Mouse (Mus musculus) yolk sac, embryonic 10.5 days (tissue): ENCODE data around the gene Unc119b.
"Not testable (repeated sequence)": the region's sequence is repeated elsewhere in the genome, so short reads cannot be mapped to it uniquely, and the experiment has no call there.

Experiments
- DNase-seq: peaks from one replicate; pipeline ENCODE4 v3.0.0-alpha.2; 2017; ENCODE audit warnings: low spot score

Gene Unc119b

DNA sequence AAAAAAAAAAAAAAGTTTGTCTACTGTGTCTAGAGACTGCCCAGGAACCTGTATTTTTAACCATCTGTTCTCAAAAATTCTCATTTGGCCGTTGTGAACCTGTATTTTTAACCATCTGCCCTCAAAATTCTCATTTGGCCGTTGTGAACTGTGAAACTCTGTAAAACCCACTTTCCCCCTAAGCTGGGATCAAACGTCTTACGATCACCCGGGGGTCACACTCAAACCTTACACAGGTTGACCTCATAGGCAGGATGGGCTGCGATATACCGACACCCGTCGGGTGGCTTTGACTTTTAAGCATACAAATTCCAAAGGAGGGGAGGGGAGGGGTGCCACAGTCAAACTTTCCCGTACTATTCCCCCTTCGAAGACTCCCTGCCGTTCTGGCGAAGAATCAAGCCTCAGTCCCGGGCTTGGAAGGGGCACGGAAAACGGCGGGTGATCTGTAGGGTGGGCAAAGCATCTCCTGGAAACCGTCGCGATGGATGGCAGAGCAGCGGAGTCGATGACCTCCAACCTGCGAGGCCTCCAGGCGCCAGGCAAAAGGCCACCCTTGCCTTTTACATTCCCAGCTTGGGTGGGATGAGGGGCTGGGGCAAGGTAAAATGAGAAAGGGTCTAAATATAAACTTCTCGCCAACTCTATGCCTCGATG is 22.3 kb upstream of the Unc119b start:
- DNase-seq, result no peak

DNA sequence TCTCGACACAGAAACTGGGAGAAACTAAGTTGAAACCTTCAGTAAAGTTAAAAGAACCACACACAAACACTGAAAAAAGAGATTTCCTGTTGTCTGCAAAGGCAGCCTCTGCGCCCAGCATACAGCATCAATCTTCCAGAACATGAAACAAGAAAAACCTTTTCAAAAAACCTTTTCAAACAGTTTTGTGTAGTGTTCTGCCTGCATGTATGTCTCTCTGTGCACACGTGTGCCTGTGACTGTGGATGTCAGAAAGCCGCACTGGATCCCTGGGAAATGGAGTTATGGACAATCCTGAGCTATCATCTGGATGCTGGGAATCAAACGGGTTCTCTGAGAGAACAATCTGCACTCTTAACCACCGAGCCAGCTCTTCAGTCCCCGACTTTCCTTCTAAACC is 21.6 kb upstream of the Unc119b start:
- DNase-seq, result no peak

DNA sequence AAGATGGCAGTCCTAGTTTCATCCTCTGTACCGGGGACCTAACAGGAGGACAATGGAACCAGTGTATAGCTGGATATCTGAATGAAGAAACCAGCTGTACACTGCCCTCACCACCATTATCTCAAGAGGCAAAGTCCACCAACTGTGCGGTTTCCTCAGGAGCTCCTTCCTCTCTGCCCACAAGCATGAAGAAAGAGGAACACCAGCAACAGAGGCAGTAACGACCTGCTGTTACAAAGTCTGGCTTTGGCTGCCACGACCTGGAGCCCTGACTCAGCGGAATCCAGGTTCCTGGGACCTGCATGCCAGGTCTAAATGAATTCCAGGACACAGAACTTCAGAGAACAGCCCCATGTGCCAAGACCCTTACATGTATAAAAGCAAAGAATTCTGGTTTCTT is 21.1 kb upstream of the Unc119b start:
- DNase-seq, result peak; percentile 76

DNA sequence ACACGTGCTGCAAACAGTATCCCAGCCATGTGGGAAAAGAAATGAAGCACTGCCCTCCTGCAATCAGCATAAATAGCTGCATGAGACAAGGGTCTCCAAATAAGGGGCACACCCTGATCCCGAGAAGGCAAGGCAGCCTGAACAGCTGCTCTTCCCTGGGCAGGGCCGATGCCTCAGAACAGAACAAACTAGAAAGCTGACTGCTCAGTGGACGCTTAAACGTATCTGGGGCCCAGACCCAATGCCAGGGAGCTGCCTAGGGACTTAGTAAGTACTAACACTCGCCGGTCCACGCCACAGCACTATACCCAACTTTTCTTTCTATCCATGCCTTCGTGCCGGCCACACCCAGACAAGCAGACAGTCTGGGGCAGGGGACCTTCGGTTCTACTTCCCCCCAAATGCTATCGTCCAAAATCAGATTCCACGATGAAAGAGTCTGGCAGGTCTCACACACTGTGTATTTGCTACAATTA is 20.4 kb upstream of the Unc119b start:
- no peak for DNase-seq

DNA sequence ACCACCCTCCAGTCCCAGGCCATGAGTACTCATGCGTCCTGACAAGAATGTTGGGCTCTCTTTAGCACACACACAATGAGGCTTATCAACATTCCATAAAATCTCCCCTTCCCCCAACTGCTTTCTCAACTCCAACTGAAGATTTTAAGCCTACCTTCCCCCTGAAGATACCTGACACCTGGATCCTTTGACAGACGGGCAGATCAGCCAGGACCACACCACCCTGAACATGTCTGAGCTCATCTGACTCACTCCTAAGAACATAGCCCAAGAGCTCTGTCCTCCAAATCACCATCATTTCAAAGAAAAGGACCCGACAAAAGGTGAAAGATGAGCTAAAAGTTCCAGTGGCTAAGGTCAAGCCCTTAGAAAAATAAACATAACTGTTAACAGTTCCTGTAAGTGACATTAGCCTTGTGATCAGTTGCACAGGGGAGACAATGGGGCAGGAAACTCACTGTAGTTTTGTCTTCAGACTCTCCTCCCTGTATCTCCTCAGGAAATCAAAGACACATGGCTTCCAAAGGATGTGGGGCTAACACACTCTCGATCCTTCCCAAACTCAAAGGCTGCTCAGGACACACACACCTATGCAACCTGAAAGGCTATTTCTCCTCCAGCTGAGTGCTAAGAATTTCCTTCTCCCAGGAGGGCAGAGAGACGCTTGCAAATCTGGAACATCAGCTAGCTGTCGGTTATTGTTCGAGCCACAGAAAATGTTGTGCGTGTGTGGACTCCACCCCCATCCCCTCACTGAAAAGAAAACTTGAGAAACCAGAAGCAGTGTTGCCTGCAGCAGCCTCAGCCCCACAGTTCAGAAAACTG is 17.6 kb upstream of the Unc119b start:
- DNase-seq, result no peak

DNA sequence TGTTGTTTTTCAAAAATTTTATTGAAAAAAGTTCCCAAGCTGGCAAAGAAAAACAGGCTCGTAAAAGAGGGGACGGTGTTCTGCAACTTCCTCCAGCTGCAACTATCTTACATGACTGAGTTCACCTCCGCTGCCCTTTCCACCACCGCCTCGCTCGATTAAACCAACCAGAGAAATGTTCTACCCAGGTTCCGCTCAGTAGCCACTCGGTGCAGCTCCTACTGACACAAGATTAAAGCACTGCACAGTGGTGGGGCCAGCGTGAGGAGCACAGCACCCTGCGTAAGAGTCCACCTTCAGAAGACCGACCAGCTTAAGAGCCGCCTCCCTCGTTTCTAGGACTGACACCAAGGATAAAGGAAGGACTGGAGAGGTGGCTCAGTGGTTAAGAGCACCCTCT is 16.7 kb upstream of the Unc119b start:
- DNase-seq, result no peak

DNA sequence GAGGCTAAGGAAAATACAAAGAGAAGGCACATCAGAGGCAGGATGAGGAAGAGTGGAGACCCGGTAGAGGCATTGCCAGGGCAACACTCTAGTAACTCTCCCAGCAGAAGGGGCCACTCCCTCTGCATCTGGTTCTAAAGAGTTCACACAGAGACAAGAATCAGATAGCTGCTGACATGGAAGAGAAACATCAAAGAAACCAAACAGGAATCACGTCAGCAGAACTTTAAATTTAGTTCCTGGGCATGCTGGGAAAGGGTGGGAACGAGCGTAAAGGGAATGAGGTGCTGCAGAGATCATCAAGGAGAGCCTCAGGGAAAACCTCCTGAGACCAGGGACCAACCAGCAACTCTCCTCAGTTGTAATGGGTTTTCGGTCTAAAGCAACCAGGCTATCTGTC is 16.2 kb upstream of the Unc119b start:
- DNase-seq, result no peak

DNA sequence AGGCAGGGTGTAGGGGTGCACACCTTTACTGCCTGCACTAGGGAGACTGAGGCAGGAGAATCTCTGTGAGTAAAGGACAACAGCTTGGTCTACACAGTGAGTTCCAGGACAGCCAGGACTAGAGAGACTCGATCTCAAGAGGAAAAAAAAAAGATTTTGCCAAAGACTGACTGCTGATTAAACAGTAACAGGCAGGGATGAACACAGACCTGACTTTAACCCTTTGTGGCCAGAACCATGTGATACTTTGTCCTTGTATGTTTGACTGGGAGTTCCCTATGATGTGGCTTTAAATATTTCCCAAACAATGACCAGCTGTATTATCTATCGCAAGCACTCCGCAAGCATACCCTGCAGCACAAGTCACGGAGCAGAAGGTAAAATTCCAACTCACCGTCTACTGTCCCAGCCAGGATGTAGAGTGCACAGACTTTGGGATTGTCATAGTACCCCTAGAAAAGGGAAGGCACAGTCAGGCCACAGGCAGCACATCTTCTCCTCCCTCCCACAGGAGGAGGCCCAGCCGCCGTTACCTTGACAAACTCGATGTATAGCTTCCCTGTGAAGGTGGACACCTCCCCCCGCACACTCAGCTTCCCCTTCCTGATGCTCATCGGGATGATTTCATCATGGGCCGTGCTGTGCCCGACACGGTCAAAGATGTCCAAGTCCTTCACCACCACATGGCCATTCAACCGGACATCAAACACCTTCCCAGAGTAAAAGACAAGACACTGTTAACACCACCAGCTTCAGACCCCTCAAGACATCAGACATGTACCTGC is 15.1 kb upstream of the Unc119b start:
- DNase-seq, result no peak

DNA sequence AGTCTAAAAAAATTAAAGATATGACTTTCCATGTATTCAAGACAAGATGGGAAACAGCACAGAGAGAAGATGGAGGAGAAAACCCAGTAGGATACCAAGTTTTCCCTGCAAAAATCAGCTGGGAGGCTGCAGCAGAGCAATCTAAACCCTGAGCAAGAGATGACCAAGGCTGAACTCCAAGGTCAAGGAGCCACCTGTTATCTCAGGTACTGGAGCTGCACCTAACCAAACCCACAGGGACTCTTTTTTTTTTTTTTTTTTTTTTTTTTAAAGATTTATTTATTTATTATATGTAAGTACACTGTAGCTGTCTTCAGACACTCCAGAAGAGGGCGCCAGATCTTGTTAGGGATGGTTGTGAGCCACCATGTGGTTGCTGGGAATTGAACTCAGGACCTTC is 14.1 kb upstream of the Unc119b start:
- not testable (repeated sequence) for DNase-seq

DNA sequence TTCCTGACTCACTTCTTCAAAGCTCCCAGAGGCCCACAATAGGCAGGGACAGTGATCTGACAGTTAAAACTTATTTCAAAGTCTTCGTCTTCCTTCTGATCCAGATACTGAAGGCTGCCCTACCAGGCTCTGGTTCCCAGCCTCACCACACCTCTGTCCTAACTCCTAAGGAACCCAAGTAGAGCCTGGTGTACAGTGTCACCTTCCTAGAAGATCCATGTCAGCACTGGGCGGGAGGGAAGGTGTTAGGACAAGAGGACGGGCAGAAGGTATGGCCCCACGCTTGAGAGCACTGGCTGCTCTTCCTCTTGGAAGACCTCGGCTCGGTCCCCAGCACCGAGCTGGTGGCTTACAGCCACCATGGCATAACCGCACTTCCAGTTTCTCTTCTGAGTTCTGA is 13.6 kb upstream of the Unc119b start:
- no peak for DNase-seq

DNA sequence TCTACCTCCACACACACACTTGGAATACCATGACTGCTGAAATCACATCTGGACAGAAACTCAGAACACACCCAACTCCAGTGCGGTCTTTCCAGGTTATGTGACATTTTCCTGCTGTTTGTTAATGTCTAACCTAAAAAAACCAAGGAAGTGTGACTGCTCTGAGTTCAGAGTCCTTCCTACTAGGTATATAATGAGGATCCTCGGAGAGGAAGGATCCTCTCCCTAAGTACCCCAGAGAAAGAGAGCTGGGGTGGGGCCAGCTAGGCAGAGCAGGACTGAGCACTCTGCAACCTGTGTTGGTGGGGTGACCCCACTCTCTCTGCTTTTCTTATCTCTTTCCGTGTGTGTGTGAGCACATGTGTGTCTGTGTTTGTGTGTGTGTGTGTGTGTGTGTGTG is 12.6 kb upstream of the Unc119b start:
- DNase-seq, result no peak

DNA sequence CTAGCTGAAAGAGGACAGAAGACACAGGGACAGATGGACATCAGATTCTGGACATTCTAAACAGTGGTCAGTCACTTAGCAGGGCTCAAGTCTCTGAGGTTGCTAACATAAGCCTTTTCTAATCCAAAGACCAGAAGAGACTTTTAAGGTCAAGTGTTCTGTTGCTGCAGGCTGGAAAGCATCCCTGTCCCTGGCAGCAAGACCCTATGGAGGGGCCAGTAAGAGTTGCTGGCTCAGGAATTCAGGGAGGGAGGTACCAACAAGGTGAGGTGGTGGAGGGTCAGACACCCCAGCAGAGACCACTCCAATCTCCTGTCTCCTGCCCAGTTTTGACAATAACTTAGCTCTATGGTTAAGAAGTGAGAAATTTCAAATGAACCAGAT is 12.0 kb upstream of the Unc119b start:
- no peak for DNase-seq

DNA sequence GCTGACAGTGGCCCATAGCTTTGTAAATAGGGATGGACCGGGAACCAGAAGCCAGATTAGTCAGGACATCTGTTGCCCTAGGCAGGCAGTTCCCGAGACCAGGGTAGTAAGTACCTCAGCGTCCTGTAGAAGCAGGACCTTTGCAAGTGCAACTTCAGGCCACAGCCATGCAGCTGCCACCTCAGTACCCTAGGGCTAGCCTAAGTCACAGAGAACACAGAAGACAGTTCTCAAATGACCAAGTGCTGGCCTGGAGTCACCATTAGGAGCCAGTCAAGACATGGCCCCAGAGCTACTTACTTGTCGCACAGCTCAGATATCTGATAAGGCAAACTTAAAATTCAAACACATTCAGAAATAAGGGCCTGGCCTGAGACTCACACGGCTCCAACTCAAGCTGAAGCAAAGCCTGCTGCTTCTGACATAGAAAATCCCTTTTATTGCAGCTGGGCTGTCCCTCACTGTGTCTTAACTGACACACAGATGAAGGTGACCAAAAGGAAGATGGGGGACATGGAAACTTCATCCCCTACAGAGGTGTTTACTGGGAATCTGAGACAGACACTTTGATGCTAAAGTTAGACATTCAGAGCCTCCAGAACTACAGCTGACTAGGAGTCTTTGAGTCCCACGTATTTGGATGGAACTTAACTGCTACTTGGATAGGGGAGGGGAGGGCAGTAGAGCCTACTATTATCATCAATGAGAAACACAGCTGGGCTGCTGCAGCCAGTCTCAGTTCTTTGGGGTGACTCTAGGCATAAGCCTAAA is 11.4 kb upstream of the Unc119b start:
- DNase-seq, result no peak

DNA sequence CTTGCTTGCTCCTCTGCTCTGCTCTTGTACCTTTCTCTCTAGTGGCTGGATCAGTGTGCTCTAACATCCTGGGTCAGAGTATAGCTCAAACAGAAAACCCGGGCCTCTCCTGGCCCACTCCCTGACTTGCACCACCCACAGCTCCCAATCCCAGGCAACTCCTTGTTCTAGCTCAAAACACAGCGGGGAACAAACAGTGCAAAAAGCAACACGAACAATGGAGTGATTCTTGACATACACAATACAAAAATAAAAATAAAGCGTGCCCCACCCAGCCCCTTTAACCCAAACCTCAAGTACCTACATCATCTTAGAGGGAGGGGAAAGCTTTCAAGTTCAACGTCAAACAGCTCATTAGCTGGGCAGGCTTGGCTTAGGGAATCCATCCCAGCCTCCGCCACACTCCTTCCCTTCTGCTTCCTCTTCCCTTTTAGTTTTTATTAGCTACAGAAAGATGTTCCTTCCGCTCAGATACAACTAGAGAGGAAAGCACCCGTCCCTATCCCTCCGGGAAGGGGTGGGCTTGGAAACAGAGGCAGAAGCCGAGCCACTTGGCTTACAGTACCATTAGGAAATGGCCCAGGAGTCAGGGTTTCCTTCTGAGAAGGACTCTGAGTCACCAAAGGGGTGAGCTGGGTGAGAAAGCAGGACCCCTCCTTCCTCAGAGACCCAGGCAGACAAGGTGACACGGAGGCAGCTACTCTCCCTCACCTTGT is 10.6 kb upstream of the Unc119b start:
- no peak for DNase-seq

DNA sequence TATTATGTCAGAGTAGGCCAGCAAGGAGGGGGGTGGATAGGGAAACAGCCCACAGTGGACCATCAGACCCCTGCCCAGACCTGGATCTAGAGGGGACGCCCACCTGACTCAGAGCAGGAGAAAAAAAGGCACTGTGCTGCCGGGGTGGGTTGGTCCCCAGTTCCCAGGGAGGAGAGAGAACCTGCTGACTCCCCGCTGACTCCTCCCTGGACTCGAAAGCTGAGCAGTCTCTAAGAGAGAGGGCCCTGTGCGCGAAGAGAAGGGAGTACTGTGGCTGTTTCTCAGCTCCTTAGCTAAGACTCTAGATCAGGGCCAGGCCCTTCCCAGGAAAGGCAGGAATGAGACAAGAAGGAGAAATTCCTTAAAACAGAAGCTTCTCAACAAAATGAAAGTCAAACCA is 9.7 kb upstream of the Unc119b start:
- no peak for DNase-seq

DNA sequence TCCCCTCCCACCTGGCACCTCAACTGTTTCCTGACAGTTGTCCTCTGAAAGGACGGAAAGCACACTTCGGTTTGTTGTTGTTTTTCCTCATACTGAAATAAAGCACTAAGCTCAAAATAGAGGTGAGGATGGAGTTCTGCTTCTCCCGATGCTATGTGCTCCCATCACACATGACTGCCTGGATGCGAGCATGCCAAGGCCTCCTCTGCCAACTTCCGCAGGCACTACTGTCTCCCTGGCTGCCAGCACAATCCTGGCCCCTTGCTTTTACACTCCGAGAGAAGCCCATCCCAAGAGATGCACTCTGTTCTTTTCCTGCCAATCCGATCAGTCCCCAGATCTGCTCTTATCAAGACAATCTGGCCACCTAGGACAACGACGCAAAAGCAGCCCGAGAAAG is 8.8 kb upstream of the Unc119b start:
- no peak for DNase-seq

DNA sequence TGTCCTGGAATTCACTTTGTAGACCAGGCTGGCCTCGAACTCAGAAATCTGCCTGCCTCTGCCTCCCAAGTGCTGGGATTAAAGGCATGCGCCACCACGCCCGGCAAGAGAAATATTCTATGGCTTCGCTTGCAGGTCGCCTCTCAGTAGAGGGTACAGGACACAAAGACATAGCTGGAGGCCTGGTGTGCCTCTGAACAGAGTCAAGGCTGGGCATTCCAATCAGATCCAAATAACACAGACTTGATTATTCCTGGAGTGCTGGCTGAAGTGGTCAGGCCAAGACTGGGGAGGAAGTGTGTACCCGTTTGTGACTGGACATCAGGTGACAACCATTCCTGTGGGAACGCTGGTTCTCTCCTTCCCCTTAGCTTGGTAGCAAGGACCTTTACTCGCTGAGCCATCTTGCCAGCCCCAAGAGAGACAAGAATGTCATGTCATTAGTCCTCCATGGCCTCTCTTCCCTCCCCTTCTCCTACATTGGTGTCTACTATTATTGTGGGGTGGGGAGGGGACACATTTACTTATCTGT is 7.5 kb upstream of the Unc119b start:
- DNase-seq, result no peak

DNA sequence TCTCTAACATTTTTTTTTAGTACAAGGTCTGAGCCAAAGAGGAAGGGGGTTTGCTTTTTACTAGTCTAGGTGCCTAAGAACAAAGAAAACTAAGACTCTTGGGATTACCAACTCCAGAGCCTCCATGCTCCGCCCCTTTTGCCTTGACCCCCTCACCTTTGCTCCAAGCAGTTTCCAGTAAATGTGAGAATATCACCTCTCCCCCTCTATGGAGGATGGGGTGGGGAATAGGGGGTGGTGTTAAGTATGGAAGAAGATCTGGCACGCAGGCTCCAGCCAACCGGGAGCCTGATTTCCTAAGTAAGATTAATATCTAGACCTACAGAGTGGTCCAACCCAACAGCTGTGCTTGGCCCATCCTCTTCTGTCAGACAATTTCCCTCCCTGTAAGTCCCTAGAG is 6.0 kb upstream of the Unc119b start:
- no peak for DNase-seq

DNA sequence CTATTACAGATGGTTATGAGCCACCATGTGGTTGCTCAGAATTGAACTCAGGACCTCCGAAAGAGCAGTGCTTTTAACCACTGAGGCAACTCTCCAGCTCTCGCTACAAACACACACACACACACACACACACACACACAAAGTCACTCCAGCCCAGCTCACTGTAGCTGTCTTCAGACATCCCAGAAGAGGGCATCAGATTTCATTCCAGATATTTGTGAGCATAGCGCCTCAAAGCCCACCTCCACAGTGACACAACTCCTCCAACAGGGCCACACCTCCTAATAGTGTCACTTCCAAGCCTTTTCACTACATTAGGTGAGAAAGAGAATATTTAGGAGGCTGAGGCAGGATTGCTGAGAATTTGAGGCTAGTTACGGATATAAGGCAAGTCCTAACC is 4.3 kb upstream of the Unc119b start:
- no peak for DNase-seq

DNA sequence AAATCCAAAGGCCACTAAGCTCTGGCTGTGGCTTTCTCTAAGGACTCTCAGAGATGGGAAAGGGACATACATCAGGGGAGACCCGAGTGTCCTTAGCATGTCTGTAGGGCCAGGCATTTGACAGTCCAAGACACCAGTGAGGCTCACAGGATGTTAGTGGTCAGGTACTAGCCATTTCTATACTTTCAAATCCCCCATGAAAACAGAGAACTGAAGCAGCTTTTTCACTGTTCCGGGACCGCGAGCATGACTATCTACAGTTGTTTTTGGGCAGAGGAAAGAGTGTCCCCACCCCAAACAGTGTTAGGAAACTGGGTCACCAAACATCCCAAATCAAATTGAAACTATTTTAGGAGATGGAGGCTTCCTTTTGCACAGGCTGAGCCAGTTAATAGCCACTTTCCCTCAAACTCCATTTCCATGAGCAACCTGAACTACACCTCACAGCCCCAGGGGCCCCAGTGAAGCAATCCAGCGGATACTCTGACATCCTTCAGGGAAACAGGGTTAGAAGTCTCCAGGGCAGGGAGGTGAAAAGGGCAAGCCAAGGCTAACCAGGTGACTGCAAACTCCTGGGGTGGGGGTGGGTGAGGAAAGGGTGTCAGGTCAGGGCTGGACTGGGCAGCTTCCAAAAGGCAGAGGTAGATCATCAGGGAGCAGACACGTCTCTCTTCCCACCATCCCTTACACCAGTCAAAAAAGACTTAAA is 1.3 kb downstream of the Unc119b start:
- peak; percentile 65 for DNase-seq

DNA sequence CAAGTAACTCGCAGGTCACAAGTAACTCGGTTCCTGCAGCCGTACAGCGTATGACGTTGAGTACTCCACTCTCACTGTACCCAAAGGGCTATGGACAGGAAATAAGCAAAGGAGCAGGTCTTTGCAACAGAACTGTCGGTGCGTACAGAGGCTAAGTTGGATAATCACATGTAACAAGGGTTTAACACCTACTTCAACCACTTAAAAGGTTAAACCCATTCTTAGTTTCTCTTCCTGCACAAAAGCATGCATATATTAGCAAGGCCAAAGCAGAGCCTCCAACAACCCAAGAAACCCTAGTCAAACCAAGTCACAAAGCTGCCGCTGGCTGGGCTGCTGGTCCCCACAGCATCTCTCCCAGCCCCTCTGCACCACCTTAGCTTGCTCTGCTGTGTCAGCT is 2.3 kb downstream of the Unc119b start:
- DNase-seq, result no peak
